Mouse (Mus musculus) MEL (cell line): ENCODE measurements at regions not wholly inside any gene's neighbourhood (a gene's known extent, or its start where the extent isn't known, plus 50 kb on each side); places are given as distances from the start of the nearest gene placed in this dataset.

Experiments
- DNase-seq: peaks from one replicate; pipeline ENCODE4 v3.0.0; 2011; ENCODE audit warnings: low read depth, low spot score
- H3K27ac ChIP-seq: 2 replicates; pipeline ENCODE4 v1.5.1; 2012; ENCODE audit warnings: low read depth, mild to moderate bottlenecking, control low read depth, low read length, moderate library complexity; ENCODE audit not compliant: control insufficient read depth
- H3K27me3 ChIP-seq, 2 experiments: fragments of 150-350 bp in 1 of 2; sonication (generic) in 1 of 2; 2 replicates each; pipeline ENCODE4 v1.6.1; 2012; ENCODE audit warnings: low read length in 2 of 2, mild to moderate bottlenecking in 2 of 2, improper control_type of control experiment in 1 of 2, moderate library complexity in 1 of 2; ENCODE audit not compliant: insufficient read depth in 2 of 2, control insufficient read depth in 1 of 2
- H3K36me3 ChIP-seq, 2 experiments: 2 replicates each; pipeline ENCODE4 v1.6.1; 2012 to 2014; ENCODE audit warnings: low read length in 2 of 2, improper control_type of control experiment in 1 of 2, inconsistent platforms in 1 of 2, mild to moderate bottlenecking in 1 of 2; ENCODE audit not compliant: insufficient read depth in 2 of 2, control insufficient read depth in 1 of 2
- H3K4me1 ChIP-seq, 2 experiments: fragments of 150-350 bp in 1 of 2; sonication (generic) in 1 of 2; 2 replicates each; pipeline ENCODE4 v1.6.1; 2012; ENCODE audit warnings: low read length in 2 of 2, improper control_type of control experiment in 1 of 2, mild to moderate bottlenecking in 1 of 2; ENCODE audit not compliant: insufficient read depth in 2 of 2, control insufficient read depth in 1 of 2
- H3K4me3 ChIP-seq, 2 experiments: fragments of 150-350 bp in 1 of 2; sonication (generic) in 1 of 2; 2 replicates each; pipeline ENCODE4 v1.5.1; 2012; ENCODE audit warnings: low read depth in 2 of 2, low read length in 2 of 2, mild to moderate bottlenecking in 2 of 2, moderate library complexity in 2 of 2, control low read depth in 1 of 2, improper control_type of control experiment in 1 of 2; ENCODE audit not compliant: control insufficient read depth in 1 of 2, insufficient read depth in 1 of 2
- H3K79me2 ChIP-seq: 2 replicates; pipeline ENCODE4 v1.6.1; 2012; ENCODE audit warnings: mild to moderate bottlenecking, low read length, moderate library complexity; ENCODE audit not compliant: control insufficient read depth, poor library complexity, insufficient read depth
- H3K9ac ChIP-seq: 2 replicates; pipeline ENCODE4 v1.6.1; 2012; ENCODE audit warnings: low read depth, mild to moderate bottlenecking, control low read depth, low read length, moderate library complexity; ENCODE audit not compliant: control insufficient read depth, poor library complexity, severe bottlenecking
- H3K9me3 ChIP-seq: fragments of 150-350 bp; sonication (generic); replicated peaks from 2 replicates; pipeline ENCODE4 v1.6.1; 2012; ENCODE audit warnings: mild to moderate bottlenecking, low read length, improper control_type of control experiment, moderate library complexity; ENCODE audit not compliant: insufficient read depth
- BHLHE40 ChIP-seq: IDR thresholded peaks from 2 replicates; pipeline ENCODE4 v1.6.1; 2012; ENCODE audit warnings: low read depth, mild to moderate bottlenecking, inconsistent platforms, low read length, improper control_type of control experiment, borderline replicate concordance
- CTCF ChIP-seq, 3 experiments: IDR thresholded peaks in 2 of 3; conservative IDR thresholded peaks in 1 of 3; 2 replicates each; pipeline ENCODE4 v1.5.1; 2011 to 2012; ENCODE audit warnings: low read length in 3 of 3, low read depth in 2 of 3, mild to moderate bottlenecking in 2 of 3, improper control_type of control experiment in 1 of 3, inconsistent platforms in 1 of 3, mixed read lengths in 1 of 3, moderate library complexity in 1 of 3; ENCODE audit not compliant: control insufficient read depth in 1 of 3, insufficient read depth in 1 of 3, poor library complexity in 1 of 3, severe bottlenecking in 1 of 3
- ELF1 ChIP-seq: IDR thresholded peaks from 2 replicates; pipeline ENCODE4 v1.6.1; 2014; ENCODE audit warnings: low read depth, mild to moderate bottlenecking, inconsistent platforms, low read length, improper control_type of control experiment, moderate library complexity
- EP300 ChIP-seq, 2 experiments: IDR thresholded peaks; 2 replicates each; pipeline ENCODE4 v1.6.1; 2011; ENCODE audit warnings: improper control_type of control experiment in 2 of 2, low read length in 2 of 2, low read depth in 1 of 2, mild to moderate bottlenecking in 1 of 2
- GABPA ChIP-seq: IDR thresholded peaks from 2 replicates; pipeline ENCODE4 v1.6.1; 2012; ENCODE audit warnings: low read depth, mild to moderate bottlenecking, inconsistent platforms, low read length, improper control_type of control experiment, moderate library complexity
- HCFC1 ChIP-seq: IDR thresholded peaks from 2 replicates; pipeline ENCODE4 v1.6.1; 2012; ENCODE audit warnings: low read depth, mild to moderate bottlenecking, inconsistent platforms, low read length, improper control_type of control experiment, moderate library complexity
- JUND ChIP-seq: IDR thresholded peaks from 2 replicates; pipeline ENCODE4 v1.6.1; 2011; ENCODE audit warnings: low read depth, mild to moderate bottlenecking, improper control_type of control experiment, low read length
- KAT2A ChIP-seq: conservative IDR thresholded peaks from 2 replicates; pipeline ENCODE4 v1.6.1; 2012; ENCODE audit warnings: low read depth, low read length, improper control_type of control experiment, inconsistent platforms
- MAFK ChIP-seq: IDR thresholded peaks from 2 replicates; pipeline ENCODE4 v1.6.1; 2011; ENCODE audit warnings: low read depth, mild to moderate bottlenecking, low read length, improper control_type of control experiment, borderline replicate concordance
- MAX ChIP-seq: IDR thresholded peaks from 2 replicates; pipeline ENCODE4 v1.6.1; 2011; ENCODE audit warnings: low read length, improper control_type of control experiment
- MEF2A ChIP-seq: IDR thresholded peaks from 2 replicates; pipeline ENCODE4 v1.6.1; 2014; ENCODE audit warnings: low read depth, mild to moderate bottlenecking, inconsistent platforms, low read length, improper control_type of control experiment; ENCODE audit not compliant: poor library complexity, insufficient replicate concordance, severe bottlenecking; ENCODE audit errors: extremely low read depth
- MXI1 ChIP-seq: IDR thresholded peaks from 2 replicates; pipeline ENCODE4 v1.6.1; 2011; ENCODE audit warnings: mild to moderate bottlenecking, low read depth, low read length, improper control_type of control experiment
- NELFE ChIP-seq: IDR thresholded peaks from 2 replicates; pipeline ENCODE4 v1.6.1; 2011; ENCODE audit warnings: low read depth, low read length, improper control_type of control experiment
- NRF1 ChIP-seq: IDR thresholded peaks from 2 replicates; pipeline ENCODE4 v1.6.1; 2014; ENCODE audit warnings: low read depth, mild to moderate bottlenecking, inconsistent platforms, low read length, improper control_type of control experiment, moderate library complexity; ENCODE audit not compliant: poor library complexity, insufficient read depth, severe bottlenecking
- POLR2A ChIP-seq, 2 experiments: IDR thresholded peaks; 2 replicates each; pipeline ENCODE4 v1.6.1; 2011 to 2012; ENCODE audit warnings: low read length in 2 of 2, mild to moderate bottlenecking in 2 of 2, control low read depth in 1 of 2, improper control_type of control experiment in 1 of 2, low read depth in 1 of 2, moderate library complexity in 1 of 2; ENCODE audit not compliant: control insufficient read depth in 1 of 2, insufficient read depth in 1 of 2, poor library complexity in 1 of 2
- POLR2AphosphoS5 ChIP-seq: IDR thresholded peaks from 2 replicates; pipeline ENCODE4 v1.6.1; 2012; ENCODE audit warnings: low read depth, borderline replicate concordance, mild to moderate bottlenecking, inconsistent platforms, low read length, moderate library complexity, mixed read lengths
- RCOR1 ChIP-seq: IDR thresholded peaks from 2 replicates; pipeline ENCODE4 v1.6.1; 2012; ENCODE audit warnings: low read depth, mild to moderate bottlenecking, inconsistent platforms, low read length, improper control_type of control experiment
- TAL1 ChIP-seq: IDR thresholded peaks from 2 replicates; pipeline ENCODE4 v1.6.1; 2012; ENCODE audit warnings: mild to moderate bottlenecking, inconsistent platforms, low read length, moderate library complexity, mixed read lengths
- USF2 ChIP-seq, 2 experiments: IDR thresholded peaks; 2 replicates each; pipeline ENCODE4 v1.6.1; 2011 to 2012; ENCODE audit warnings: improper control_type of control experiment in 2 of 2, low read length in 2 of 2, borderline replicate concordance in 1 of 2, inconsistent platforms in 1 of 2, low read depth in 1 of 2, mild to moderate bottlenecking in 1 of 2; ENCODE audit not compliant: insufficient read depth in 1 of 2
- ZC3H11A ChIP-seq: IDR thresholded peaks from 2 replicates; pipeline ENCODE4 v1.6.1; 2012; ENCODE audit warnings: low read depth, mild to moderate bottlenecking, inconsistent platforms, low read length, improper control_type of control experiment
- ZKSCAN1 ChIP-seq: IDR thresholded peaks from 2 replicates; pipeline ENCODE4 v1.6.1; 2012; ENCODE audit warnings: low read depth, mild to moderate bottlenecking, inconsistent platforms, low read length, improper control_type of control experiment, moderate library complexity

- DNase-seq, result no peak
- Histone ChIP-seq H3K79me2 (no peaks in the 10 kb centered on the region), H3K4me3 (no peak overlapping the region), H3K36me3 (no peaks in the 10 kb centered on the region), H3K27ac (no peak overlapping the region), H3K27me3 (no peaks in the 10 kb centered on the region; a peak in 1 of 4 replicates), H3K4me1 (no peaks in the 10 kb centered on the region), H3K9me3 (no peaks in the 10 kb centered on the region), H3K9ac (no peak overlapping the region)
- no peak for TF ChIP-seq JUND
- no peak for TF ChIP-seq NRF1
- no peak for TF ChIP-seq MAX
- no peak for TF ChIP-seq POLR2A (IDR thresholded peaks at IDR 0.05; ENCODE audit: control insufficient read depth in 1 of 2, insufficient read depth in 1 of 2, low read depth in 1 of 2, low read length in 2 of 2, poor library complexity in 1 of 2)
Measured at GRCm38 (mm10) chr9:61756801-61757342, 157.5 kb downstream of the Rplp1 start.

- Histone ChIP-seq H3K9me3 (no peaks in the 10 kb centered on the region), H3K27ac (no peak overlapping the region), H3K79me2 (no peaks in the 10 kb centered on the region), H3K27me3 (no peaks in the 10 kb centered on the region; a peak in 1 of 4 replicates), H3K4me1 (no peaks in the 10 kb centered on the region), H3K4me3 (no peak overlapping the region), H3K36me3 (no peaks in the 10 kb centered on the region), H3K9ac (no peak overlapping the region)
- DNase-seq, result no peak
- no peak for TF ChIP-seq CTCF (IDR thresholded peaks at IDR 0.05 in 2 of 3, conservative IDR thresholded peaks at IDR 0.05 in 1 of 3; ENCODE audit: control insufficient read depth in 1 of 3, insufficient read depth in 1 of 3, low read depth in 2 of 3, low read length in 3 of 3, poor library complexity in 1 of 3, severe bottlenecking in 1 of 3)
- TF ChIP-seq USF2 (IDR thresholded peaks at IDR 0.05; ENCODE audit: borderline replicate concordance in 1 of 2, insufficient read depth in 1 of 2, low read depth in 1 of 2, low read length in 2 of 2), result no peak
- no peak for TF ChIP-seq POLR2AphosphoS5
- TF ChIP-seq MAFK, result no peak
- TF ChIP-seq KAT2A, result no peak
- no peak for TF ChIP-seq MXI1
- no peak for TF ChIP-seq ZC3H11A
- no peak for TF ChIP-seq RCOR1
- TF ChIP-seq HCFC1, result no peak
- TF ChIP-seq MAX, result no peak
Measured at GRCm38 (mm10) chr9:61756224-61756800, 158.0 kb downstream of the Rplp1 start.

GRCm38 (mm10) chr9:61755311-61755710 lies 159.0 kb downstream of the Rplp1 start:
- Histone ChIP-seq H3K9me3 (no peaks in the 10 kb centered on the region), H3K79me2 (no peaks in the 10 kb centered on the region), H3K27ac (no peak overlapping the region), H3K9ac (no peak overlapping the region), H3K4me3 (no peak overlapping the region), H3K27me3 (no peaks in the 10 kb centered on the region; a peak in 1 of 4 replicates), H3K36me3 (no peaks in the 10 kb centered on the region), H3K4me1 (no peaks in the 10 kb centered on the region)
- TF ChIP-seq EP300 (IDR thresholded peaks at IDR 0.05; ENCODE audit: low read depth in 1 of 2, low read length in 2 of 2), result no peak
- TF ChIP-seq MEF2A, result no peak
- TF ChIP-seq KAT2A, result no peak
- no peak for TF ChIP-seq ZKSCAN1
- TF ChIP-seq ELF1, result no peak
- no peak for TF ChIP-seq BHLHE40
- TF ChIP-seq TAL1, result no peak
- TF ChIP-seq ZC3H11A, result no peak
- TF ChIP-seq GABPA, result no peak
- TF ChIP-seq MXI1, result no peak
- TF ChIP-seq NELFE, result no peak
- no peak for DNase-seq
